Mouse (Mus musculus) adrenal gland, postnatal 10 days (tissue): ENCODE data around the gene Galnt4. TPM values are rescaled to one million over a fixed set of nuclear protein-coding genes. Genes with fewer than 3 reads are reported as not detected.
A peak's percentile ranks its signal among the peaks of the same experiment; 100 is the strongest.

Source experiments
- DNase-seq: peaks from one replicate; pipeline ENCODE4 v3.0.0; 2021; ENCODE audit warnings: mixed read lengths
- long read RNA-seq, 2 experiments: library from polyadenylated mRNA; stranded (forward); transcript quantifications; one replicate each; pipeline ENCODE4 v2.0.0; 2021
- total RNA-seq, 2 experiments: library from RNA; stranded (reverse); gene quantifications; 2 replicates each; pipeline ENCODE4 v1.2.3; 2021

Gene Galnt4
- total RNA-seq: 1 to 10 TPM; 7.1 to 7.5 TPM
- long read RNA-seq, experiment 1, full-length matches to known transcripts: 7 of 7 reads
- long read RNA-seq, experiment 1, partial matches to known transcripts: 0 of 7 reads
- long read RNA-seq, experiment 1, other reads (novel, unspliced or antisense): 0 of 7 reads
- long read RNA-seq, experiment 2, full-length matches to known transcripts: 6 of 6 reads
- long read RNA-seq, experiment 2, partial matches to known transcripts: 0 of 6 reads
- long read RNA-seq, experiment 2, other reads (novel, unspliced or antisense): 0 of 6 reads

DNA sequence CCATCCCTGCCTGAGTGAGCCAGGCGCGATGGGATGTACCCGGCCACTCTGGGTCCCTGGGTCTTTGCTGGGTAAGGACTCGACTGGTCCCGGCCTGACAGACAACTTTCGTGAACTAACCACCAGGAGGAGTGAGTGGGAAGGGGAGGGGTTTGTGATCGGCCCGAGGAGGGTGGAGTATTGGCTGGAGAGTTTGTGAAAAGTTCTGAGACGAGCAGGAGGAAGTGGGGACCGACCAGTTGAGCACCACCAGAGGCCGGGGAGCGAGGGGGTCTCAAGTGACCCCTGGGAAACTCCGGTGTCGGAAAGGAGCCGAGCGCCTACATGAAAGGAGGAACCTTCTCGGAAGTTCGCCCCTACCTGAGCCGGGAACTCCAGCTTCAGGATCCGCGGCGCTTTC, at the start of gene Galnt4:
Gene Galnt4 (plus strand): TSS at position 196 of the 400 bp plus-strand sequence.
- DNase-seq: peak; percentile 86

DNA sequence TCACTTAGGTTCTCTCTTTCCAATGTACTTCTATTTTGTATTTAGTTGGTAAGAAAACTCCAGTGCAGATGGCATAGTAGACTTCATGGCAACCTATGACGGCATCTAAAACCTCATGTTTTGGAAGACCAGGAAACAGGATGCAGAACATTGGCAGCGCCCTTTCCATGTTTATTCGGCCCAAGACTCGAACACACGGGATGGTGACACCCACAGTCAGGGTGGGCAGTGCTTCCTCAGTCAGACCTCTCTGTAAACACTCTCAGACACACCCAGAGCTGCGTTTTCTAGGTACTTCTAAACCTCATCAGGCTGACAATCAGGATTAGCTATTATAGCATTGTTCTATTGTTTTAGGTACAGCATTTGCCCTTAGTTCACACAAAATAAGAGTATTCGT, 47.4 kb upstream of the Galnt4 start:
- DNase-seq: no peak

DNA sequence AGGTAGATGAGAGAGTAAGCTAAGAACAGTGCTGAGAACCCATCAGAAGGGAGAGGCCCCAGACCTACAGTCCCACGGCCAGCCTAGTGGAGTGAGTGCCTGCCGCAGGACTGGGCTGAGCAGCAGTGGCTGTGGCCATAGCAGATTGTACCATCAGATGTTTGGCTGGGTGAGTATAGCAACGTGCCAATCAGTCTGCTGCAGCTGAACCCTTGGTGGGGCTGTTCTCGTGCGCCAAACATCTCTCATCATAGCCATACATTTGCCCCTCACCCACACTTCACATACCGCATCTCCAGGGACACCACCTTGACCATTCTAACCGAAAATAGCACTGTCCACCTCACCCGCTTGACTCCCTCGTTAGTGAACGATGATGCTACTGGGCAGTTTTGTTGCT, 46.5 kb upstream of the Galnt4 start:
- no peak for DNase-seq

DNA sequence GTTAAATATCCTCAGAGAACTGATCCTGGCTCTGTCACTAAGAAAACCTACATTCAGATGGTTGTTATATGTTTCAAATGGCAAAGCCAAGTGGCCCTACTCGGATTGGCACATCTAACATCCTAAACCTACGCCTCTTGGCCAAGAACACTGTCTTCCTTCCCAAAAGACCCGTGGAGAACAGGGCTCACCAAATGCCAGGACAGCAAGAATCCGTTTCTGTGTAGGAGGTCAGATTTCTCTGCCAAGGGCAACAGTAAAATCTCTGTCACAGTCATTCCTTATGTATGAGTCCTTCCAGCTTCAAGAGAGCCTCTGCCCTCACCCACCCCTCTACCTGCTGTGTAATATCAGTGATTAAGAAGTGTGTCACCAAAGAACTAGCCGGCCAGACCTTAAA, 45.4 kb upstream of the Galnt4 start:
- DNase-seq: peak; percentile 19

DNA sequence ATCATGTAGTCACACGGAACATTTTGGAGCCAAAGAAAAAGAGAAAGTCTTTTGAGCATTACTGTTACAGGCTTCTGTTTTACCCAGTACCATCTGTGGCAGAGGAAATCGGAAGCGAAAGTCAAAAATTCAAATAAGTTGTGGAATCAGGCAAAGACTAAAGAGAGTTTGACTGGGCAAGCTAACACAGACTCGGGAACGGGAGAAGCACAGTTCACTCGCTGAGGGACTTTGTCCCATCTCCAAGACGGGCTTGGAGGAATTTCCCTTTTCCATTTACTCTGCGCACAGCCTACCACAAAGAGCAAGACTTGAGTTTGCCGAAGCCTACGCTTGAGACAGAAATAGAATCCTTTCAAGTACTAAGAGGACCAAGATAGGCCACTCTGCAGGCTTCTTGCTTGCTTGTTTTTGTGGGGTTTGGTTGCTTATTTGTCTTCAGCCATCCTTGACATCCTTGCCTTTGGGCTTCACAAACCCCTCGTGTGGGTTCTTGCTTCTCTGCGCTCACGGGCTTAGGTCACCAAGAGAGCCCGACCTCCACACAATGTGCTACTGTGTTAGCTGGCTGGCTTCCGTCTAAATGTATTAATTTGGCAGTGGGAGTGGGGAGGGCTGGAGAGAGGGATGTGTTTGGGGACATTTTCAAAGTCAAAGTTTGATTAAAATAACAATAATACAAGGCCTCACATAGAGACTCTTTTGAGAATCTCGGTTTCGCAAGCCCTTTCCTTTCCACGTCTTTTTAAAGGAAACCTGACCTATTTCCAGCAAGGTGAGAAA, 31.7 kb upstream of the Galnt4 start:
- no peak for DNase-seq

DNA sequence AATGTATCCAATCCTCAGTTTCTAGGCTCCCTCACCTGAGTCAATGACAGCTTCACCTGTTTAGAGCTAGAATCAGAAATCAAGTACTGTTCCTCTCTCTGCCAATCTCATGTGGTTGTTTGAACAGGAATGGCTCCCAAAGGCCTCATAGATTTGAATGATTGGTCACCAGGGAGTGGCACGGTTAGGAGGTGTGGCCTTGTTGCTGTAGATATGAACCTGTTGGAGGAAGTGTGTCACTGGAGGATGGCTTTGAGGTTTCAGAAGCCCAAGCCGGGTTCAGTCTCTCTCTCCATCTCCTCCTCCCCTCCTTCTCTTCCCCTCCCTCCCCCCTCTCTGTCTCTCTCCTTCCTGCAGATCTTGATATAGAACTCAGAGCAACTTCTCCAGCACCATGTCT, 29.3 kb upstream of the Galnt4 start:
- peak; percentile 20 for DNase-seq

DNA sequence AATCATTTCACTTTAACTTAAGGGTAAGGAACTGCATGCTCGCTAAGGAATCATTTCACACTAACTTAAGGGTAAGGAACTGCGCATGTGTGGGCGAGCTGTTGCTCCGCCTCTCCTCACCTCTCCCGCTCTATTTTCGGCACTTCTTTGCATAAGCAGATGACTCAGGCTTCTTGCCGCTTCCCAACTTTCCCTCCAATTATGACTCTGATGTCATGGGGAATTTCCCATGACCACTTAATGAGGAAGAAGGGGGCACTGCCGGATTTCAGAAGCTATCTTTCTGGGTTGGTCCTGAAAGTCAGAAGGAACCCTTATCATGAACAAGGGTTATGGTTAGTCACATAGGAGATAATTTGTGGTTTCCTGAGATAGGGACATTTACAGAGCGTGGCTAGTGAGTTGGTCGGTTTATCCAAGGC, 26.4 kb upstream of the Galnt4 start:
- DNase-seq: no peak

DNA sequence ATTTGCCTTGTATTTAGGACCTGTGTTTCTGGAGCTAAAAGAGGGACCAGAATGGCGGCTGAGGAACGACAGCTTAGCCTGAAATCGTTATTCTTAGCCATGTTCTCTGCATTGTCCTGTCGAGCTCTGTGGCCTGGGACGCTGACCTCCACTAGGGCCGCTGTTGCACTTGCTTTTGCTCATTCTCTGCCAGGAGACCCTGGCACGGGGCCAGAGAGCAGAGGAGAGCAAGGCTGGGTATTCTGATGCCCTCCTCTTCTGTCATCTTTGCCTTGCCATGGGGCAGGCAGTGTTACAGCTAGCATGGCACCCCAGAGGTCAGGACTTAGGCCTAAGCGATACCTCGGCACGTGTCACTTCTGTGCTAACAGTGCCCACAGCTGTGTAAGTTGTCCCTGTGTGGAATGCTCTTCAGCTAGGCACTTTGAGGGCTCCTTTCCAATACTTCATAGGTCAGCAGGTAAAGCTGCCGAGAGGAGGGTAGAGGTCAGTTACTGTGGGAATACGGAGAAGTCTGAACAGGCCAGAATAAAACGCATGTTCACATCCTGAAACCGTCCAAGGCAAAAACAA, 24.4 kb upstream of the Galnt4 start:
- peak; percentile 84 for DNase-seq

DNA sequence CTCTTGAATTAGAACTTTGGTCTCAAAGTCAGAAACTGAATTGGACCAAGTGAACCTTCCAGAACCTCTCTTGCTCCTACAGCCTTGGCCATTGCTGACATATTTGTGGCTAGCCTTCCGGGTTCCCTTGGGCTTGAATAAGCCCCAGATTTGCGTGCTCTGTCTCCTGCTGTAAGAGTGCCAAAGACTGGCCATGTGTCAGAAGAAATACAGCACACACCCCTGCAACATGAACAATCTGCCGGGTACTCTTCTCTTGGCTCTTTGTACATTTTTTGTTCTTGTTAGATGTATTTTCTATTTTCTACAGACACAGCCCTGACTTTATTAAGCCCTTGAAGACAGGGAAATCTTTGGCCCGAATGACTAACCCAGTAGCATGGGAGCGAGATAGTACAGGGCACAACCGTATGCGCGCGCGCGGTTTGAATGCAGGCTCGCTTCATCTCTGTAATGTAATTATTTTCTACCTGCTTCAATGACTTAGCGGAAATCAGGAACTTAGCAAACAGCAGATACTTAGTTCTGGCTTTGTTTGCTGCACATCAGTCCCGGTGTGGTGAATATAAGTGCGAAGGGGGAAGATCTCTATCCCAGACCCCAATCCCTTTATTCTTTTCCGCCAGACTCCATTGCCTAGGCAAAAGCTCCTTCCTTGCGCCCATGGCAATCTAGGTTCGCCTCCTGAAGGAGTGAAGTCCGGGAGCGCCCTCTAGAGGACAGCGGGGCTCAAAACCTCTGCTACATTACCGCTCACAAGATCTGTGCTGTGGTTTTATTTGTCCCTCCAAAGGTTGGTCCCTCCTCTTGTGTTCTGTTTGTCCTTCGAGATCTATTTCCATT, 23.3 kb upstream of the Galnt4 start:
- DNase-seq: peak; percentile 94

DNA sequence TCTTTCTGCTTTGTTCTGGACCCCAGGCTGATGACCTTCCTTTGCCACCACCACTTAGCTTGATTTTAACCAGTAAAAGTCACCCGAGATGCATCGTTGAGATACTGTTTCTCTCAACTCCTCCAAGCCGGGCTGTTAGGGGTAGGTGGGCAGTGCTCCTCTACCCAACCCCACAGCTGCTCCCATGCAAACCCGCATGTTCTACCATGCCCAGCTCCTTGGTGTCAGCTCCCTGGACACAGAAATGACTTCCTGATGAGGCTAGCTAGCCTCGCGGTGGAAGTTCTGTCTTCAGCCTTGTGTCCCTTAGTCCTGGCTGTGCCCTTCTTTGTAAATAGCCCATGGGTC, 22.7 kb upstream of the Galnt4 start:
- no peak for DNase-seq

DNA sequence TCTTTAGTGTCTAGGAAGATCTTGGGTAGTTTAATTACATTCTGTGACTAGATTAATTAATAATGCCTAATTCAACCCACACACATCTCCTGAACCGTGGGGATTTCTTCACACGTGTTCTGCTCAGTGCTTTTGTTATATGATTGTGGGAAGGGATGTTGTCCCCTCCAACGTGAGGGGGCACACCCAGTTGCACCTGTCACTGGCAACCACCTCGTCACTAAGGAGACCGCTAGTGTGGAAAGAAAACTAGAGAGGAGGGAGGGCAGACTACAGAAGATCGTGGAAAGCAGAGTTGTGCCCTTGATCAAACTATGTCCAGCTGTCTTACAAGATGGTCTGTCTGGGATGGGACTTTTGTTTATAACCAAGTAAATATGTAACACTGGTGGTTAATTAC, 21.9 kb upstream of the Galnt4 start:
- DNase-seq: no peak

DNA sequence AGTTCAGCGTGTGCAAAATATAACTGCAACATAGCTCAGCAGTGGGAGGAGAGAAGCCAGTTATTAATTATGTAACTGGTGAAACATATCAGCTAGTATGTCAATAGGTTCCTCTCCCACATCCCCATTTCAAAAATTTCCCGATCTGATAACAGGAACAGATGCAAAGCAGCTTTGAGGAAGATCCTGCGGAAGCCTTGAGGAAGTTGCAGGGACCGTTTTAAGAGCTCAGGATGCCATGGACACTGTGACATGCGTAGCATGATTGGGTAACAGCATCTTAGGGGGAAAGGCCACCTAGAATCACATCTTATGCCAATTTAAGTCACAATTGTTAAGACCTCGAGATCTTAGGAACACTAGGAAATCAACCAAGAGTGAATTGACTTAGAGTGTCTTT, 18.1 kb upstream of the Galnt4 start:
- no peak for DNase-seq

DNA sequence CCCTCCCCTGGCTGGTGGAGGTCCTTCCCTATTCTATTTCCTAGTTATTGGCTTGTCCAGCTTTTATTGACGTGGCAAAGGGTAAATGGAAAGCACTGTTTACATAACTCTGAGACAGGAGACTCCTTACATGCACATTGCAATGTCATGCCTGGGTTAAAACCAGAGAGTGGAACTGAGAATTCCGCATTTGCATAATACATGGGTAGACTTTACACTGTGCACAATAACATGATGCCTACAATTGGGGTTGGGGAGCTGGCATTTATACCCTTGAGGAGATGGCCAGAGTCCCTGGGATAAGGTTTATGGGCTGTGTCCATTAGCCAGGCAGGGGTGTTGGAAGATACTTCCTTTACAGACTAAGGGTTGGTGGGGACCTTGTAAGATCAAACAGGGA, 14.6 kb upstream of the Galnt4 start:
- DNase-seq: no peak

DNA sequence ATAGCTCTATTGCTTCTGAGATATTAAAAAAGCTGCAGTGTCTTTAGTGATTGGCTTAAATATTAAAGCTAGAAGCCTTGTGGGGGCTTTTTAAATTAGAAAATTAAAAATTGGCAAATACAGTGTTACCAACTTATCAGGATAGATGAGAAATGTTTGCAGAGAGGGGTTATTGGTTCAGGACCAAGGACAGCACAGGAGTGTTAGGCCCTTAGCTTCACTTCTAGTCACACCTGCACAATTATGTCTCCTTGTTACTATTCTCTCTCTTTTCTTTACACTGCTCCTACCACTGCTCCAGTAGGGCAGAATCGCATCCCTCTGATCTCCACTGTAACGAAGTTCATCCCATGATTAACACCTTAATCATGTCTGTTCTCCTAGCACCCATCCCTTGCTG, 12.8 kb upstream of the Galnt4 start:
- DNase-seq: no peak

DNA sequence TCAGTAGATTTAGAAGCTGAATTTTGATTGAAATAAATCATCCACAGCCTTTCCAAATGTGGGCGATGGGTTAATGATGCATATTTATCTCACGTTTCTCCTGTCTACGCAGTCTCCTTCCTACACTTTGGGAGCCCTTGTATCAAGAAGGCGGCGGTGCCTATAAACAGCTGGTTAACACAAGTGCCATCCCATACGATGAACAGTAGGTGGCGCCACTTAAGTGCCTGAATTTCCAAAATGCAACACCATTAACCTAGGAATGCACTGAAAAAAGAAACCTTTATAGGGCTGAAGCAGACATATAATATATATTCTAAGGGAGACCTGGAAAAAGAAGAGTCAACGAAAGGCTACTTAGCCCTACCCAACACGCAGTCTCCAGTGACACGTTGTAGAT, 10.6 kb upstream of the Galnt4 start:
- DNase-seq: peak; percentile 53

DNA sequence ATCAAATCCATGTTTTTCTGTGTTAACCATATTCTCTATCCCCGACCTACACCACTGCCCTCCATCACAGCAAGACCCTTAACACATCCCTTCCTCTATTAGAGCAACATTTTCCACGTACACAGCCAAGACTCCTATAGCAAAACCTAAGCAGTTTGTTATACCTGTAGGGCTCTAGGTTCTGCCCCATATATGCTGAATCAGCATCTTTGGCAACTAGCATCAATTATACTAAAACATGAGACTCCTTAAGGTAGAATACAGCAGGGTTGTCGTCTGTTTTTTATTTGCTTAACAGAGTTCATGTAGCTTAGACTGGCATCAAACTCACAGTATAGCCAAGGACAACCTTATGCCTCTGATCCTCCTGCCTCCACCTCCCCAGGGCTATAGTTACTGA, 2.4 kb upstream of the Galnt4 start:
- no peak for DNase-seq

DNA sequence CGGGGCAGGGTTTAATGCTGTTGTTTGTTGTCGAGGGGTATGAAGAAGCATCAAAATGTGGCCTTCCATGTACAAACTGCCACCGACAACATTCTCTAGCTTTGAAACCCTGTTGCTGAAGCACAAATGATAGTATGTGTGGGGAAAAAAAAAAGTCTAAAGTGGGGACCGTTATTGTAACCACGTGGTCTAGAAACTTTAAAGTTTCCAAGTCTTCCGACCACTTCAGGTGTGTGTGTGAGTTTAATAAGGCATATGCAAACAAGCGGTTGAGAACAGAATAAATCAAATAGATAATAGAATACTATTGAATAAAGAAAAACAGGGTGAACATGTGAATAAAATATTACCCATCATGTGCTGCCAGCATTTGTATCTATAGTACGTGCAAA, 1.7 kb upstream of the Galnt4 start:
- no peak for DNase-seq

DNA sequence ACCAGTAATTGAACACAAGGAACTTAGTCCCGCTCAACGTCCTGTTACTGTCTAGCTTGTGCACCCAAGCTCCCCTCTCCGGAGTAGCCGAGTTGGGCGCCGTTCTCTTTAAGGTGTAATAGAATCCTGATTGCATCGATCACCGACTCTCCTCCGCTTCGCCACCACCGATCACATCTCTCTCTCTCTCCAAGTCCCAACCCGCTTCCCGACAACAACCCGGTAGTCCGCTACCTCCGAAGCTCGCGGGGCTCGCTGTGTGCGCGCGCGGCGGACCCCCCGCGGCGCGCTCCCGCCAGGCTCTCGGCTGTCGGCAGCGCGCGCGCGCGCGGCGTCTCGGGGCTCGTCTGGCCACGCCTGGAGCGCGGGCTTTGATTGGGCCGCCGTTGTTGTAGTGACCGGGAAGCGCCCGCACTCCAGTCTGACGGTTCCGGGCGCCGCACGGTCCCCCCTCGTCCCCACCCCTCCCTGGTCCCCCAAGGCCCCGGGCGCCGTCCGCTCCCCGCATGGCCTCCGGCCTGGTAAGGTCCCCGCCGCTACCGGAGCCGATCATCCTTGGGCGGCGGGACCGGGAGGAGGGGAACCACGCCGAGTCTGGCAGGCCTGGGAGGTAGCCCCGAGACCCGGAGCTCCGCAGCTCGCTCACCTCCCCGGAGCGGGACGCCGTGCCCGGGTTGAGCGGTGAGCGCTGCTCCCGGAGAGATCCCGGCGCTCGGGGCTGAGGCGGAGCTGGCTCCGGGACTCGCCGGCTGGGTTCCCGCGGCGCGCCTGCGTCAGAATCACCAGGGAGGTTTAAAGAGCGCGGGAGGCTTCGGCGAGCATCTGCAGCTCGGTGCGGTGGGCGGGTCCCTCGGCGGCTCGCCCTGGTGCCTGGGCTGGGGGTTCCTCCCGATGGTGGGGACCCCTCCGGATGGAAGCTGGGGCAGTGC, 992 bp upstream of the Galnt4 start, which contains the start of gene Poc1b:
Gene Poc1b (plus strand): TSS at position 334 of the 929 bp plus-strand sequence.
- peak; percentile 91 for DNase-seq

DNA sequence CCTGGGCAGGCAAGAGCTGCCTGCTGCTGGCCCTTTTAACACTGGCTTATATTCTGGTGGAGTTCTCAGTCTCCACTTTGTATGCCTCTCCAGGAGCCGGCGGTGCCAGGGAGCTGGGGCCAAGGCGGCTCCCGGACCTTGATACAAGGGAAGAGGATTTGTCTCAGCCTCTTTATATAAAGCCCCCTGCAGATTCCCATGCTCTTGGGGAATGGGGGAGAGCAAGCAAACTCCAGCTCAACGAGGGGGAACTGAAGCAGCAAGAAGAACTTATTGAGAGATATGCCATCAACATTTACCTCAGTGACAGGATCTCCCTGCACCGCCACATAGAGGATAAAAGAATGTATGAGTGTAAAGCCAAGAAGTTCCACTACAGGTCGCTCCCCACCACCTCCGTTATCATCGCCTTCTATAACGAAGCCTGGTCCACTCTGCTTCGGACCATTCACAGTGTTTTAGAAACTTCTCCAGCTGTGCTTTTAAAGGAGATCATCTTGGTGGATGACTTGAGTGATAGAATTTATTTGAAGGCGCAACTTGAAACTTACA, 548 bp downstream of the Galnt4 start:
- no peak for DNase-seq

DNA sequence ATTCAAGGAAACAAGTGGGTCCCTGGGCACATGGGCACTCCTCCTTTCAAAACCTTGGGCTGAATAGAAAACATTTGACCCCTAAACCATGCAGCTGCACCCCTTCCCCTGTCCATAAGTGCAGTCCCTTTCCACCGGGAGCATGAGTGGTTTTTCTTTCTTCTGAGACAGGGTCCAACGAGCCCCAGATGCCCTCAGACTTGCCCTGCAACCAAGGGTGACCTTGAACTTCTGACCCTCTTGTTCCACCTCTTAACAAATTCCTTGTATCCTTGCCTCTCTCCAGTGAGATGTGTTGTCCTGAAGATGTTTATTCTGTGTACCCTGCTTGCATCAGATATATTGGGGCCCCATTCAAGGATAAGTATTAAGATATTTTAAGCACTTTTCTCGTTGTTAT, 5.6 kb downstream of the Galnt4 start:
- no peak for DNase-seq

DNA sequence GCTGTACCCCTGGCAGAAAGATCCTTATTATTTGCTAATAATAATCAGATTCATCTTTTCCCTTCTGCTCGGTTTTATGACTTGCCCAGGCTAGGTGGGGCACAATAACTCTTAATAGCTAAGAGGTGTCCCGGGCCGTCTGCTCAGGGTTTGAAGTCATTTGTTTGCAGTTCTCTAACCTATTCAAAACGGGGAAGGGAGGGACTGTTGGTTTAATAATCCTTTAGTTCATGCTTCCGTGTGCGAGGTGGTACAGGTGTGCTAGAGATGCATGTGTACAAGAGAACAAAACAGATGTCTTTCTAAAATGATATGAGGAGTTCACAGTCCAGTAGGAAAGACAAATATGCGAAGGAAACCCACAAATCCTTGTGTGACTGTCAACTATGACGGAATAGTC, 6.3 kb downstream of the Galnt4 start:
- DNase-seq: no peak
